Mouse (Mus musculus): ENCODE data around the gene Dcaf8.

- TF ChIP-seq POLR2A (IDR thresholded peaks at IDR 0.05; ENCODE audit: borderline replicate concordance, control insufficient read depth, low read depth, low read length), result no peak
- no peak for TF ChIP-seq CTCF (IDR thresholded peaks at IDR 0.05; ENCODE audit: control insufficient read depth, insufficient read depth, low read length)
Observed at GRCm38 (mm10) chr1:172107777-172108477, 40.0 kb upstream of the Dcaf8 start.
